Mouse (Mus musculus) cortical plate, adult 2 months (tissue): Measurements from ENCODE around the gene Tph2.

ENCODE experiments used
- CTCF ChIP-seq: fragments of 200-500 bp; IDR thresholded peaks from 2 replicates; pipeline ENCODE4 v1.5.1; 2011; ENCODE audit warnings: mild to moderate bottlenecking, control low read depth, low read length; ENCODE audit not compliant: insufficient read depth; ENCODE audit errors: extremely low read depth
- POLR2A ChIP-seq: fragments of 200-500 bp; IDR thresholded peaks from 2 replicates; pipeline ENCODE4 v1.6.1; 2011; ENCODE audit warnings: mild to moderate bottlenecking, low read length, control low read depth; ENCODE audit not compliant: insufficient read depth; ENCODE audit errors: extremely low read depth

- TF ChIP-seq CTCF (peak; percentile 78), POLR2A (no peak)
Measured at GRCm38 (mm10) chr10:115097163-115097562, 87.7 kb downstream of the Tph2 start.
